Mouse (Mus musculus) bone marrow, adult 2 months (tissue): ENCODE results near the gene Gtf2h5.

Source experiments
- CTCF ChIP-seq: fragments of 200-500 bp; IDR thresholded peaks from 2 replicates; pipeline ENCODE4 v1.5.1; 2011; ENCODE audit warnings: low read length, control low read depth; ENCODE audit not compliant: control insufficient read depth, insufficient read depth
- POLR2A ChIP-seq: fragments of 200-500 bp; IDR thresholded peaks from 2 replicates; pipeline ENCODE4 v1.6.1; 2011; ENCODE audit warnings: low read depth, mild to moderate bottlenecking, control low read depth, low read length, borderline replicate concordance; ENCODE audit not compliant: control insufficient read depth

- TF ChIP-seq CTCF (no peak), POLR2A (no peak)
These were observed 42.7 kb upstream of the Gtf2h5 start for GRCm38 (mm10) chr17:6036872-6037271.
